Mouse (Mus musculus): ENCODE measurements around the gene Ascl1. TPM values are rescaled to one million over a fixed set of nuclear protein-coding genes. Genes with fewer than 3 reads are reported as not detected.

Ascl1 gene
- not detected for total RNA-seq (2018; cell fraction: chromatin; rRNA removed)
- not detected for total RNA-seq (2018; cell fraction: cytosol; rRNA removed)
- not detected for total RNA-seq (2018; cell fraction: nucleus; rRNA removed)
- not detected in 3 replicates for polyA plus RNA-seq (2018)

DNA sequence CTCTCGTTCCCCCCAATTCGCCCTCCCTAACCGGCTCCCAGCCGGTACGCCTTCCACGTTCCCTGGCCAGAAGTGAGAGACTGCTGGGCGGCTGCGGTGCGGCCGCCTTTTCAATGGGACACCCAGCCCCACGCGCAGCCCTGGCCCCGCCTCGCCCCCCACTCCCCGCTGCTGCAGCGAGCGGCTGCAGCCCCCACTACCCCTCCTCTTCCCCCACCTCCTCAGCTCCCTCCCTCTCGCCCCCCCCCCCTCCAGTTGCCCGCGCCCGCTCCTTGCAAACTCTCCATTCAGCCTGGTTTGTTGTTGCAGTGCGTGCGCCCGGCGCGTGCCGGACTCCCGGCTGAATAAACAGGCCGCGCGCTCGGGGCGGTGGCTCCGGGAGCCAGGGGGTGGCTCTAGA, at the start of gene Ascl1:
Gene Ascl1, minus strand, starts transcription at position 85 of the 400 bp plus-strand sequence.
- Histone ChIP-seq H3K36me3 (ENCODE audit: inconsistent target) (no peaks in the 10 kb centered on the region), H3K4me3 (ENCODE audit: inconsistent target) (no peak within 1 kb of the TSS), H3K79me2 (ENCODE audit: inconsistent target) (no peaks in the 10 kb centered on the region), H3K27ac (no peak within 1 kb of the TSS)
- WGBS (ENCODE audit: missing documents) = 2% methylated on average over 24 of the region's 34 CpGs

DNA sequence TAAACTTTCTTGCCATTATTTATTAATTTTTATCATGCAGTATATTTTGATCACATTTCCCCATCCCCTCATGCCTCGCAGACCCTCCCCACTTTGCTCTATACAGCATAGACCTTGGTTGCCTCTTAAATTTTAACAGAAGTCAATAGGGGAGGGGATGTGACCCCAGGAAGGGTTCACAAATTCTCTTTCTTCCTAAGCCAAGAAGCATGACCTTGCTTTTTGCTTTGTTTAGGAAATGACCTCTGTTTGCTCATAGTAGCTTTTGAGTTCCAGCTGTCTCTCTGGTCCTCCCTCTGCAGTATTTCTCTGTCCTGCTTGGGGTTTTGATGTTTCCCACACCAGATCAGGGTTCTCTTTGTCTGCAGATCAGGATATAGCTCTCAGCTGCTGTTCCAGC, 40.7 kb upstream of the Ascl1 start:
- Histone ChIP-seq H3K4me3 (ENCODE audit: inconsistent target) (no peak overlapping the region), H3K79me2 (ENCODE audit: inconsistent target) (no peaks in the 10 kb centered on the region), H3K36me3 (ENCODE audit: inconsistent target) (no peaks in the 10 kb centered on the region), H3K27ac (no peak overlapping the region)
- WGBS (ENCODE audit: missing documents) = 93% methylated on average over 1 of the region's 1 CpGs

DNA sequence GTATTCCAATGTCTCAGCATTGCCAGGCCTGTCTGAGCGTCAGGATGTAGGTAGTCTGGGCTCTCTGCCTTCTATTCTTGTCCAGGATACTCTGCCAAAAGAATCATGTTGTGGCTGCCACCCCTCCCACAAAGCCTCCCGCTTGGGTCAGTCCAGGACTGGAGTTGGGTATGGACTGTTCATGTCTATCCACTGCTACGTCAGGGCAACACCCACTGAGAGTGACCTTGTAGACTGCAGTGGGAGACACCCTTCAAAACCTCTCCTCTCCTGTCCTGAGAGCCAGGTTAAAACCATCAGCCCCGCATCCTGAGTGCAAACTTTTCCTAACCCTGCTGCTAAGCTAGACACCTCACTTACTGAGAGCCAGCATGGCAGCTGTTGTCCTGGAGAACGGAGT, 28.2 kb upstream of the Ascl1 start, which contains the start of gene Pah:
Gene Pah, plus strand, starts transcription at position 150 of the 400 bp plus-strand sequence.
- no peak within 1 kb of the TSS for H3K27ac ChIP-seq
- no peak within 1 kb of the TSS for H3K4me3 ChIP-seq (ENCODE audit: inconsistent target)
- H3K79me2 ChIP-seq (ENCODE audit: inconsistent target) = no peaks in the 10 kb centered on the region
- 83% methylated on average over 5 of the region's 5 CpGs for WGBS (ENCODE audit: missing documents)
- H3K36me3 ChIP-seq (ENCODE audit: inconsistent target) = no peaks in the 10 kb centered on the region

GRCm38 (mm10) chr10:87520401-87521116, 27.1 kb upstream of the Ascl1 start:
- Histone ChIP-seq H3K36me3 (ENCODE audit: inconsistent target) (no peaks in the 10 kb centered on the region), H3K27ac (no peak overlapping the region), H3K4me3 (ENCODE audit: inconsistent target) (no peak overlapping the region), H3K79me2 (ENCODE audit: inconsistent target) (no peaks in the 10 kb centered on the region)
- WGBS (ENCODE audit: missing documents) = 63% methylated on average over 4 of the region's 4 CpGs

GRCm38 (mm10) chr10:87518585-87518984, 25.1 kb upstream of the Ascl1 start:
- Histone ChIP-seq H3K27ac (no peak overlapping the region), H3K79me2 (ENCODE audit: inconsistent target) (no peaks in the 10 kb centered on the region), H3K4me3 (ENCODE audit: inconsistent target) (no peak overlapping the region), H3K36me3 (ENCODE audit: inconsistent target) (no peaks in the 10 kb centered on the region)
- WGBS (ENCODE audit: missing documents) = 84% methylated on average over 2 of the region's 2 CpGs

DNA sequence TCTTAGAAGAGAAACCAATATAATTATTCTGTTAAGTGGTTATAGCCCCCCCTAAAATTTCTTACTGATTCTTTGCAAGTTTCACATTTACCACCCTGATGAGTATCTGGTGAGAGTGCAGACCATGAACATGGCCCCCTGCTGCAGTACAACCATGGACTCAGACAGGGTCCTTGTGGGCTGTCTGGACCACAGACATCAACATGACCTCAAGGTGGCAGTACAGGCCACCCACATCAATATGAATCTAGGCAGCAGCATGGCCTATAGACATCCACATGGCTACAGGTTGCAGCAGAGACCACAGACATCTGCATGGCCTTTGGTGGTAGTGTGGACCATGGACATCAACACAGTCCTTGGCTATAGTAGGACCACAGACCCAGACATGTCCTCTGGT, 19.6 kb upstream of the Ascl1 start:
- H3K4me3 ChIP-seq (ENCODE audit: inconsistent target) = no peak overlapping the region
- H3K79me2 ChIP-seq (ENCODE audit: inconsistent target) = no peaks in the 10 kb centered on the region
- no peak overlapping the region for H3K27ac ChIP-seq
- H3K36me3 ChIP-seq (ENCODE audit: inconsistent target) = no peaks in the 10 kb centered on the region

- Histone ChIP-seq H3K36me3 (ENCODE audit: inconsistent target) (no peaks in the 10 kb centered on the region), H3K27ac (no peak overlapping the region), H3K79me2 (ENCODE audit: inconsistent target) (no peaks in the 10 kb centered on the region), H3K4me3 (ENCODE audit: inconsistent target) (no peak overlapping the region)
- 94% methylated on average over 4 of the region's 4 CpGs for WGBS (ENCODE audit: missing documents)
Measured at GRCm38 (mm10) chr10:87508581-87508980, 15.1 kb upstream of the Ascl1 start.

DNA sequence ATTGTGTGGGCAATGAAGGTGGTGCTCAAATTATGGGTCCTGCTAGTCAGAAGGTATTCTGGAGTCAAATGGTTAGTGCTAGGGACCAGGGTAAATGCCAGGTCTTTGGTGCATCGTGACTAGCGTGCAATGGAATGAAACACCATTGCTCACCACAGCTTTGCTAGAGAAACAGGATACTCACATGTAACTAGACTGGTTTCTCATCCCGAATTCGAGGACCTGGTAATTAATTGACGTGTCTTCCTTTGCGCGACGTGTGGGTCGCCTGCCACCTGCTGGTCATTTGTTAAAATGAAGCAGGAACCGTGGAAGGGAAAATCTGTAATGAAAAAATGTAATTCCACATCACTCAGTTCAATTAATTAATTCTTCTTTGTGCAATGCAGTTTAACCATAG, 10.5 kb upstream of the Ascl1 start:
- Histone ChIP-seq H3K79me2 (ENCODE audit: inconsistent target) (no peaks in the 10 kb centered on the region), H3K36me3 (ENCODE audit: inconsistent target) (no peaks in the 10 kb centered on the region), H3K4me3 (ENCODE audit: inconsistent target) (no peak overlapping the region), H3K27ac (no peak overlapping the region)
- 2% methylated on average over 10 of the region's 10 CpGs for WGBS (ENCODE audit: missing documents)

DNA sequence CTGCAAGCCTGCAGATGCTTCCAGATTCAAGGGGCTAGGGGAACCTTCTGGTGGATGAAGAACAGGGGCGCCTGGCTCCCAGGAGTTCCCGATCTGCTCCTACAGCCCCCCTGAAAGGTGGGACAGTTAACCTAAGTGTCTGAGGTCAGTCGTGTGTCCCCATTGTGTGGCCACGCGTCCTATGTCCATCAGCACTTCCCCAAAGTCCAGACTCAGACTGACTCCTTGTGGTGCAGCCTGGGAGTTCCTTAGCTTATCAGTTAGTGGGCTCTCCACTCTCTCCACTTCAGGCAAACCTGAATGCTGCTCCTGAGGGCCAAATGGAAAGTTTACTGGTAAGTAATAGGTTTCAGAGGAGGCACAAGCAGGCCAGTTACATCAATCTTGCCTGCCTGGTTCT, 8.8 kb upstream of the Ascl1 start:
- Histone ChIP-seq H3K79me2 (ENCODE audit: inconsistent target) (no peaks in the 10 kb centered on the region), H3K4me3 (ENCODE audit: inconsistent target) (no peak overlapping the region), H3K27ac (no peak overlapping the region), H3K36me3 (ENCODE audit: inconsistent target) (no peaks in the 10 kb centered on the region)
- WGBS (ENCODE audit: missing documents) = 18% methylated on average over 5 of the region's 5 CpGs

DNA sequence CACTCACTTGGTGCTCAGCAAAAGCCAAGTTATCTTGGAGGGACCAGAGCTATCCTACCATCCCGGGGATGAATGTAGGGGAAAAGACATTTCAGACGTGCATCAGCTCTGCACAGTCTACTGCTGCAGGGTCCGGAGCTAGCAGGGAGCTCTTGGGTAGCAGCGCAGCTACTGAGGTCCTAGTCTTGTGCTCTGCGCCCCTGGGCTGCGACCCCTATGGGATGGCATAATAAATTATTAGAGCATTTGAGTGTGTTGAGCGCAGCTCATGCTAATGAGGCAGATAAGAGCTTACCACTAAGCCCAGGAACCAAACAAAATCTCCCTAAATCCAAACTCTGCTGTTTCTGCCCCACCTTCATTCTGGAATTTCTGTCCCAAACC, 8.2 kb upstream of the Ascl1 start:
- Histone ChIP-seq H3K36me3 (ENCODE audit: inconsistent target) (no peaks in the 10 kb centered on the region), H3K4me3 (ENCODE audit: inconsistent target) (no peak overlapping the region), H3K27ac (no peak overlapping the region), H3K79me2 (ENCODE audit: inconsistent target) (no peaks in the 10 kb centered on the region)
- WGBS (ENCODE audit: missing documents) = 24% methylated on average over 7 of the region's 7 CpGs

- H3K27ac ChIP-seq = no peak overlapping the region
- no peaks in the 10 kb centered on the region for H3K36me3 ChIP-seq (ENCODE audit: inconsistent target)
- H3K79me2 ChIP-seq (ENCODE audit: inconsistent target) = no peaks in the 10 kb centered on the region
- WGBS (ENCODE audit: missing documents) = 25% methylated on average over 20 of the region's 20 CpGs
- H3K4me3 ChIP-seq (ENCODE audit: inconsistent target) = no peak overlapping the region
Measured at GRCm38 (mm10) chr10:87500926-87501658, 7.6 kb upstream of the Ascl1 start.

- 95% methylated on average over 2 of the region's 2 CpGs for WGBS (ENCODE audit: missing documents)
- Histone ChIP-seq H3K27ac (no peak overlapping the region), H3K79me2 (ENCODE audit: inconsistent target) (no peaks in the 10 kb centered on the region), H3K4me3 (ENCODE audit: inconsistent target) (no peak overlapping the region), H3K36me3 (ENCODE audit: inconsistent target) (no peaks in the 10 kb centered on the region)
Measured at GRCm38 (mm10) chr10:87497056-87497455, 3.6 kb upstream of the Ascl1 start.

DNA sequence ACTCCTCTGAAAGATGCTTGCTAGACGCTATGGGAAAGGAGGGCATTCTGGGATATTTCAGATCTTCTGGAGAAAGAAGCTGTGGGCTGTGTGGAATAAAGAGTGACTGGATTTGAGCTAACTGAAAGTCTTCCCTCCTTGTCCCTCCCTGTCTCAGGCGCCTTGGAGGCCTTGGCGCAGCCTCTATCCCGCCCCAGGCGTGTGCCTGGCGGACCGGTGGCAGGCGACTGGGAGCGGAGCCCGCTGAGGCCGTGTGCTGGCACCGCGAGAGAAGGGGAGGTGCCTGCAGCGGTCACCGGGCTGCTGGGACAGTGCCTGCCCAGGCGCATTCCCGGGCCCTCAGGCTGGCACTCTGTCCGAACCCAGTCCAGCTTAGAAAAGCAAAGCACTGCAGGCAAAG, 1.1 kb upstream of the Ascl1 start:
- no peak overlapping the region for H3K27ac ChIP-seq
- no peaks in the 10 kb centered on the region for H3K36me3 ChIP-seq (ENCODE audit: inconsistent target)
- 7% methylated on average over 18 of the region's 18 CpGs for WGBS (ENCODE audit: missing documents)
- H3K79me2 ChIP-seq (ENCODE audit: inconsistent target) = no peaks in the 10 kb centered on the region
- H3K4me3 ChIP-seq (ENCODE audit: inconsistent target) = no peak overlapping the region

GRCm38 (mm10) chr10:87494176-87494575, 716 bp upstream of the Ascl1 start:
- no peaks in the 10 kb centered on the region for H3K79me2 ChIP-seq (ENCODE audit: inconsistent target)
- no peak overlapping the region for H3K27ac ChIP-seq
- WGBS (ENCODE audit: missing documents) = 2% methylated on average over 4 of the region's 4 CpGs
- no peak overlapping the region for H3K4me3 ChIP-seq (ENCODE audit: inconsistent target)
- no peaks in the 10 kb centered on the region for H3K36me3 ChIP-seq (ENCODE audit: inconsistent target)

All from macrophage (primary cell).